11 mouse cellular contexts compared by ENCODE assay signal in the genomic region with DNA sequence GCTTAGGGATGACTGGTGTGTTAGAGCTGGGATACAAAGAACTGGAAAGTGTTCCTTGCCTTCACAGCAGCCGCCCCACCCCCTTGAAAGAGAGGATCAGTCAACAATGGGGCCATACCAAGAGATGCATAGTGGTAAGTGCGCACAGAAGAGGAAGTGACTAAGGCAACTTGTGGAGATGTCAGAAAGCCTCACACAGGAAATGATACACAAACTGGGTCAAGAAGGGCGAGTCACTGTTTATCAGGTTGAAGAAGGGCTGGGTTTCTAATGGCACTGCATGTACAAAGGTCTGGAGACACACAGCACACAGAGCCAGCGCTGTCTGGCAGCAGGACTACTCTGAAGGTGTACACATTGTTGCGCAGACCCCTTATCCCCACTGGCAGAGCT. TPM values are rescaled to one million over a fixed set of nuclear protein-coding genes. Genes with fewer than 3 reads are reported as not detected.
DNase-seq lines count a peak whose midpoint lies in the region; ATAC-seq and TF ChIP-seq lines count a peak whose summit lies in the region.
"Had no signal": no experiment of that assay in that cellular context is flagged by ENCODE, and none has a peak within 500 bp of the region (broad histone marks: within the 10 kb centered on the region; RNA-seq: fewer than 3 reads in every experiment).

No protein-coding gene starts in this region.

- TF ChIP-seq CTCF in bone marrow, adult 2 months (IDR thresholded peaks at IDR 0.05; ENCODE audit: control insufficient read depth, insufficient read depth, low read length) = no peak

- H3K9ac ChIP-seq in liver, embryonic 16.5 days (ENCODE audit: low read depth, low read length) = no peak overlapping the region

- H3K36me3 ChIP-seq in liver, embryonic 16.5 days (ENCODE audit: control insufficient read depth, insufficient read depth) = no peaks in the 10 kb centered on the region

- WGBS in bone marrow, adult 2 months = 29% methylated on average over 5 of the region's 5 CpGs
- WGBS in liver, embryonic 16.5 days (ENCODE audit: insufficient replicate concordance) = 21% methylated on average over 5 of the region's 5 CpGs

- H3K27ac ChIP-seq in bone marrow, adult 2 months (ENCODE audit: control insufficient read depth, insufficient read depth, low read depth, low read length, poor library complexity) = peak overlapping the region; percentile 86
- H3K27ac ChIP-seq in liver, embryonic 16.5 days (ENCODE audit: low read length) = peak overlapping the region; percentile 29

- ATAC-seq in liver, embryonic 16.5 days (ENCODE audit: low read depth) = peak; percentile 63

- H3K9me3 ChIP-seq in liver, embryonic 16.5 days (replicated peaks; ENCODE audit: control insufficient read depth, low read length) = no peaks in the 10 kb centered on the region

- no peaks in the 10 kb centered on the region for H3K27me3 ChIP-seq in liver, embryonic 16.5 days (ENCODE audit: control insufficient read depth, insufficient read depth, low read depth, low read length)

- H3K4me1 ChIP-seq in bone marrow, adult 2 months (ENCODE audit: control insufficient read depth, insufficient read depth, low read length) = no peaks in the 10 kb centered on the region; the same call in 1 of the 2 replicates
- peaks cover 6% of the 10 kb centered on the region; the same call in 1 of the 2 replicates for H3K4me1 ChIP-seq in liver, embryonic 16.5 days (ENCODE audit: control insufficient read depth, low read depth, low read length)

- DNase-seq in heart, adult 18-20 months = peak; percentile 43 to 52
- DNase-seq in heart, postnatal 4 days = no peak
- DNase-seq in spleen, postnatal 4 days (ENCODE audit: low spot score in 2 of 2) = peak; percentile 23 to 63
- no peak for DNase-seq in left cerebral cortex, adult 9 months (ENCODE audit: low spot score in 2 of 2)
- DNase-seq in cerebellum, postnatal 36 days = no peak
- DNase-seq in cerebellum, postnatal 14 days = no peak
- DNase-seq: kidney, adult 8-10 months had no signal

- TF ChIP-seq POLR2A in bone marrow, adult 2 months (IDR thresholded peaks at IDR 0.05; ENCODE audit: borderline replicate concordance, control insufficient read depth, low read depth, low read length) = no peak

- H3K4me3 ChIP-seq in bone marrow, adult 2 months (replicated peaks; ENCODE audit: control insufficient read depth, low read depth, low read length) = no peak overlapping the region
- no peak overlapping the region for H3K4me3 ChIP-seq in liver, embryonic 16.5 days (ENCODE audit: low read depth, low read length)
- H3K4me3 ChIP-seq: erythroblast, embryonic 14.5 days had no signal

- H3K4me2 ChIP-seq in liver, embryonic 16.5 days (ENCODE audit: low read depth, low read length) = no peak overlapping the region

RNA-seq across cellular contexts. Expression of gene Gm5426, which starts 45.0 kb away (rescaled TPM):
- not detected for total RNA-seq in heart, adult 18-20 months (2021)
- total RNA-seq in heart, postnatal 4 days (2021) = not detected
- polyA plus RNA-seq in bone marrow, adult 2 months (2011; ENCODE audit: insufficient read depth, insufficient read length, low replicate concordance, missing spikeins) = not detected in 2 replicates
- not detected in 2 replicates for polyA plus RNA-seq in liver, embryonic 16.5 days (2015; fragmentation: Nextera tagmentation; extraction: Ambion mirVana)
- polyA plus RNA-seq: erythroblast, embryonic 14.5 days; limb, embryonic 14.5 days had no signal

Comparison
In these comparisons a context has a peak if more than half of its experiments do, and no peak if none do; other contexts are left out.
1. DNase-seq: peak in heart, adult 18-20 months (2 of 2) and spleen, postnatal 4 days (2 of 2); none in heart, postnatal 4 days (single experiment), left cerebral cortex, adult 9 months (0 of 2), cerebellum, postnatal 36 days (0 of 2) and cerebellum, postnatal 14 days (0 of 2).